Mouse (Mus musculus): ENCODE data around the gene 4930469K13Rik.

Gene 4930469K13Rik

DNA sequence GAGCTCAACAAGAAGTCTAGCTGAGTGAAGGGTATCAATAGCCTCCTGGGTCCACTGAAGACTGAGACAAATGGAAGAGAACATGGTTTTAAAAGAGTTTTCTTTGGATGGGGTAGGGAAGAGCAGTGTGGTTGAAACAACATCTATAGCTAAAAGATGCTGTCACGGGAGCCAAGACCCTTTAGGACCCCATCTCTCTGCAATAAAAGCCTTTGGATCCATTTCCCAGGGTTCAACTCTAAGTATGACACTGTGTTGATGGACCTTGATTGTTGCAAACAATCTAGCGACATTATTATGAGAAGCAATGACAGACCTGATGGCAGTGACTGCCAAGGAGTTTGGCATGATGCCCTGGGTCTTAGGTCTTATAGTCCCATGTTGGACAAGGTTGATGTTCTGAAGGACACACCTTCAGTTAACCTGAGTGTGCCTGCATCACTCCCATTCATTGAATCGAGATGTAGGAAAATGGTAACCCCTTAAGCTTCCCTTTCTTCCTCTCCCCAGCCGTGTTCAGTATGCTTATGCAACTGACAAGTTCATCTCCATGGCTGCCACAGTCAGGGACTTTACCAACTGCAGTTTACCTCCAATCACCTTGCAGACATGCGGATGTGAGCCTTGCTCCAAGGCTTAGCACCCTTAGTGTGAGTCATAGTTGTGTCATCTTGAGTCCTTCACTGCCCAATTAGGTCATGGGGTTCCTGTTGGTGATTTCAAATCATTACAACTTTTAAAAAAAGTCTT is 62.3 kb downstream of the 4930469K13Rik start:
- no peak for DNase-seq

DNA sequence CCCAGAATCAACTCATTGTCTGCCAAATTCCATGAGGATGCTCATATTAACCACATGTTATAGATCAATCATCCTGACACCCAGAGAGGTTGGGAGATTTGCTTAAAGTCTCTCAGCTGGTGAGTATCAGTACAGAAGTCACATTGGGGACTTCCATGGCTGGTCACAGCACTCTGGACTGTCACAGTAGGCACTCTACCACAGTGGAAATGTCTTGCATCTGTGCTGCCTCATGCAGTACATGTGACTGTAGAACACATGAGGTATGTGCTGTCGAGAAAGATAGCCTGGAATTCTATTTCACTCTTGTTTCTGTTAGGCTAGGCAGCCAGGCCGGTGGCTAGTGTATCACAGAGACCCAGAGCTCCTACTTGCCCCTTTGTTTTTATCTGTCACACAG is 63.6 kb downstream of the 4930469K13Rik start:
- DNase-seq, result no peak

DNA sequence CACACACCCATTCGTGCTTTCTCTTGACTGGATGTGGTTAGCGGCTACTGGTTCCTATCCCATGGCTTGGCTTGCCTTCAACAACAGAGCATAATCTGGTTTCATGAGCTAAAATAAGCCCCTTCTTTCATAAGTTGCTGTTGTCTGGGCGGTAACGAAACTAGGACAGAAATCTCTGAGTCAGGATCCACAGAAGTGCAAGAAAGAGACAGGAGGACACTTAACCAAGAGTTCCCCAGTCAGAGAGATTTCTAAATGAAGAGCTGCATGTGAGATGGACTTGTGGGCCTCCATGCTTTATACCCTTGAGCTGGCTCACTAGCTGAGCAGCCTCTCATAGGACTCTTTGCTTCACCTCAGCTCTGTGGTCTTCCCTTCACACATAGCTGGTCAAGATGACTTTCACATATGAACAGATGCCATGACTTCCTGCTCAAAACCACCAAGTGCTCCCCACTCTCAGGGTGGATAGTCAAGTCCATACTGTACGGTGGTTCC is 64.3 kb downstream of the 4930469K13Rik start:
- peak; percentile 37 for DNase-seq

GRCm38 (mm10) chr11:34031015-34031805 is 67.1 kb downstream of the 4930469K13Rik start:
- peak; percentile 64 for DNase-seq

- no peak for DNase-seq
Measured at GRCm38 (mm10) chr11:34029658-34030057, 68.7 kb downstream of the 4930469K13Rik start.

- no peak for DNase-seq
Measured at GRCm38 (mm10) chr11:34025091-34025490, 73.3 kb downstream of the 4930469K13Rik start.

DNA sequence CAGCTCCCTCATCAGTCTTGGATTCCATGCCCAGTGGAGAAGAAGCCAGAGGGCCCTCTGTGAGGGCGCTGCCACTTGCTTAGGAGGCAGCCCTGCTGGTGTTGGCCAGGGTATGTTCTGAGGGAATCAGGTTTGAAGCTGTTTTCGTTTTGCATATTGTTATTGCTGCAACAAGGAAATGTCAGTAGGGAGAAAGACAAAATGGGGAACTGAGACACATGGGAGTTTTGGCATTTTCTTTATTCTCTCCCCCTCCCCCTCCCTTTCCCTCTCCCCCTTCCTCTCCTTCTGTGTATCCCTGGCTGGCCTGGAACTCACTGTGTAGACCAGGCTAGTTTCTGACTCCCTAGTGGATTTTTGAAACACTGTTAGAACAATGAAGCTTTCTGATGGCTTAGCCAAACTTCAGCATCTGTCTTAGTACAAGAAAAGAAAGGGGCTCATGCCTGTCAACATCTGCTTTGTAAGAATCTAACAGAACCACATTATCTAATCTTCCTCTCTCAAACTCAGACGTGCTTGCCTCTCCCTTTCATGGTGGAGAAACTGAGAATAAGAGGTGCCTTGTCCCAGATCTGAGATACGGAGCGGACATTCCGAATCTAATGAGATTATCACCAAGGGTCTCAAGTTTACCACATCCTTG is 86.2 kb downstream of the 4930469K13Rik start:
- no peak for DNase-seq

- peak; percentile 50 for DNase-seq
Measured at GRCm38 (mm10) chr11:34010859-34011172, 87.5 kb downstream of the 4930469K13Rik start.

- peak; percentile 8 for DNase-seq
Measured at GRCm38 (mm10) chr11:34010133-34010858, 88.1 kb downstream of the 4930469K13Rik start.

DNA sequence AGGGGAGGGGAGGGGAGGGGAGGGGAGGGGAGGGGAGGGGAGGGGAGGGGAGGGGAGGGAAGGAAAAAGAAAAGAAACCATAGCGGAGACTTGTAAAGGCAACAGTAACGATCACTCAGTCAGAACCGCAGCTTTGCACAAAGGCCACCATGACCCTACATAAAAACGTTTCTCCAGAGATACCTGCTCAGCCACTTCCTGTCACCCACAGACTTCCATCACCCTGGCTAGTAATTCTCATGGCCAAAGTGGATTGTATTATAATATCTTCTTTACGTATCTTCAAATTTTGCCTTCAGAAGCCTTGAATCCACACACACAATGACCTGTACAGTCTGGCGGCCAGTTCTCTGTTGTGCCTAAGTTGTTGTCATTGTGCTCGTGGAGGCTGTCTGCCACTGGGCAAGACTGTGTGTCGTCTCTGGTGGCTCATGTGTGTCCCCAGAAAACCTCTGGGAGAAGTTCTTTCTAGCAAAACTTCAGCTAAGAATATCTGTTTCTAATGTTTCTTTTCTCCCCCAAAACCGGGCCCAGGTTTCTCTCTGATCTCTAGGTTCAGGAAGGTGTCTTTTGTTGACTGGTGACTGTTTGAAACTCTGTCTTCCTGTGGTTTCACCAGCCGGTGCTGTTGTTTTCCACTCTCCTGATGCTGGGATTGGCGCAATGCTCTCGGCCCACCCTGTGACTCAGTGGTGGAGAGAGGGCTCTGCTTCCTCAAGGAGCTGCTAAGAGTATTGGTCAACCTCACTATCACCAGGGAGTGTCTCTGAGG is 88.9 kb downstream of the 4930469K13Rik start:
- no peak for DNase-seq

- peak; percentile 38 for DNase-seq
Measured at GRCm38 (mm10) chr11:34008702-34009101, 89.7 kb downstream of the 4930469K13Rik start.

DNA sequence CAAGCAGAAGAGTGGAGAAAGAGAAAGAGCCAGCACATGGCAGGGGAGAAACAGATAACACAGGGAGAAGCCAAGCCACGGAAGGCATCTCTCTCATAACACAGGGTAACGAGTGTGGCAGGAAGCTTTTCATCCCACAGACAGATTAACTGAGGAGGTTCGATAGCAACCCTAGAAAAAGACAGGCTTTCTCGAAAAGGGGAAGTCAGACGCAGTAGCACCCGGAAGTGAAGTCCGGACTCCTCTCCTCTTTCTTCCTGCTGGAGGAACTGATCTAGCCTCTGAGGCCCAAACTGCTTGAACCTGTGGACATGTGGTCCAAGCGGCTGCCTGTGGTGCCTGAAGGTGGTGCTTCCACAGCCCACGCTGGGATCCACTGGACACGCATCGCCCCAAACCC is 90.1 kb downstream of the 4930469K13Rik start:
- DNase-seq, result peak; percentile 31

DNA sequence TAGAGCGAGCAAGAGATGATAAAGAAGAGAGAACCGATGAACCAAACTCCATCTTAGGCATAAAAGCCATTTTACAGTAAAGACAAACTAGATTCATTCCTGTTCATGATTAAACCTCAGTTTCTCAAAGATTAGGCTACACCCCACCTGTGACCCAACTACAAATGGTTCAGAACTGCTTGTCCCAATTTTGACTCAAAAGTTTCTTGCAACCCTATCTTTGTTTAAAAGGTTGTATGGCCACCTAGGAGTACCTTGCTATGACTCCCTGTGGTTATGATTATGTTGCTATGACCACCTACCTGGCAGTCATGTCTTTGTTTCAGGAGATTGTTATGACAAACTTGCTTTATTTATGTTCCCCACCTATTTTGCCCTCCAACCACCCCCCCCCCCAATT is 90.7 kb downstream of the 4930469K13Rik start:
- DNase-seq, result no peak

DNA sequence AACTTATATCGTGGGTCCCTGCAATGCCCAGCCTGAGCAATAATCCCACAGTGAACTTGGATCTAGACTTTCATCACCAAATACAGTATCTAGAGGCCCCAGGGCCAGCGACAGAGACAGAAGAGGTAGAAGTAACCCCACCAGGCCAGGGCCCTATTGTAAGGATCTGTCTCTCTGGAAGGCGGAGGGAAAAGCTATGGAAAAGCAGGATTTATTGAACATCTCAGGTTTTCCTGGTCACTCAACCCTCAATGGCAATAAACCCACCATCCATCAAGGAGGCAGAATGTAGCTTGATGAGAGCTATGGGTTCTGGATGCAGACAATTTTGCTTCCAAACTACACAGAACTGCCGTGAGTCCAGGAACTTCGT is 95.8 kb downstream of the 4930469K13Rik start:
- DNase-seq, result no peak

- DNase-seq, result peak; percentile 34
Measured at GRCm38 (mm10) chr11:34001938-34002592, 96.3 kb downstream of the 4930469K13Rik start.

DNA sequence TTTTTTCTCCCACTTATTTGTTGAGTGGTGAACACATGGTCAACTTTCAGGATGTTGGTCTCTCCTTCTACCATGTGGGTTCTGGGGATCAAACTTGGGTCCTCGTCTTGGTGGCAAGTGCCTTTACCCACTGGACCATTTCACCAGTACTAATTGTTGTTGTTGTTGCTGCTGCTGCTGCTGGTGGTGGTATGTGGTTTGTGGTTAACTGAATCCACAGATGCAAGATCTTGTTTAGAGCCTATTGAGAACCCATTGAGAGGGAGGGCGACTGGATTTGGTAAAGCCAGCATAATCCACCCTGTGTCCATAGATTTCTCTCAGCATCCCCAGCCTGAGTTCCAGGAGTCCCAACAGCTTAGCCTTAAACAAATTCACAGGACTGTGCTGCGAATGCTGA is 97.9 kb downstream of the 4930469K13Rik start:
- no peak for DNase-seq

DNA sequence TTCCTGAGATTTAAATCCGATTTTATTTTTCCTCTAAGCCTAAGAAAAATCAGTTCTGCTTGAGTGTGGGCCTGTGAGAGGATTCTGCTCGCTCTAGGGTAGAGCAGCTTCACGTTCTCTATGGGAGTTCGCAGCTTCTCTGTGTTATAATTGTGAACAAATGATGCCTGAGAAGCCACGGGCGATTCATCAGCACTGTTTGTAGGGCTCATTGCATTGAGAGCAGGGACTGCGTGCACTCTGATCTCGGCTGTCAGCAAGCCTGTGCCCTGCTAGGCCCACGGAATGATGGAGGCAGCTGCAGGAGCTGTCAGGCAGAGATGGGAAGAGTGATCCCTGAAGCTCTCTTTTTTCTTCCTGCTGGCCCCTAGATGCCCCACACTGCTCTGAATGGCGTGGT is 100.1 kb downstream of the 4930469K13Rik start:
- DNase-seq, result no peak

- DNase-seq, result no peak
Measured at GRCm38 (mm10) chr11:33993496-33993895, 104.9 kb downstream of the 4930469K13Rik start.

DNA sequence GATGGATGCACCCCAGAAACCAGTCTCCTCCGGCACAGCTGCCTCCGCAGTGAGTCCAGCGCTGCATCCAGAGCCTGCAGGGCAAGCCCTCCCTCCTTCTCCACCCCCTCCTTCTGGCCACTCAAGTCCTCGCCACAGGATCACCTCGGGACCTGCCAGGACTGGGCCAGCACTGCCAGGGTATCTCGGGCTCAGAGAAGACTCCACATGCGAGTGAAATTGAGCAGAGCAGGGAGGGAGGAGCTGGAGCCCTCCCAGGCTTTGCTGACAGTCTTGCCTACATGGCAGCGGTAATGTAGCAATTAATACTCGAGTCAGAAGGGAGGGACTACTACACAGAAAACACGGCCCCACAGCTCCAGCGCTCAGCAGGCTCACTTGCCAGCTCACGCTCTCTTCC is 105.4 kb downstream of the 4930469K13Rik start, which contains the start of gene Kcnip1:
TSS of gene Kcnip1 (minus strand) at position 215 of the 400 bp plus-strand sequence.
- no peak for DNase-seq

GRCm38 (mm10) chr11:33990002-33990401 is 108.4 kb downstream of the 4930469K13Rik start:
- DNase-seq, result no peak

DNA sequence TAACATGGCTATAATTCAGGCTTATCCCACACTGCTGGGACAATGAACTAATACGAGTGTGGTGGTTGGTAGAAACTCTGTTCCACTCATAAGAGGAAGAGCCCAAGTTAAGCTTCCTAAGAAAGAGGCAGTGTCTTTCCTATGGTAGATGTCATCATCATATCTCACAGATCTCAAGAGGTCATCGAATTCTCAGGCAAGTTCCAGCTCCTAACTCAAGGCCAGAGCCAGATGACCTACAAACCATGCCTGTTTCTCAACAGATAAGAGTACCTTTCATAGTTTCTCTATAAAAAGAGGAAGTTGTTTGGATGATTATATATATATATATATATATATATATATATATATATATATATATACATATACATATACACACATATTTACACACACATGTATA is 111.8 kb downstream of the 4930469K13Rik start:
- DNase-seq, result no peak

GRCm38 (mm10) chr11:33980146-33980545 is 118.2 kb downstream of the 4930469K13Rik start:
- no peak for DNase-seq

All from layer of hippocampus, adult 9-11 months (tissue).